Mouse (Mus musculus) bone marrow, adult 2 months (tissue): ENCODE data around the gene Nipsnap3a.

ENCODE experiments used
- CTCF ChIP-seq: fragments of 200-500 bp; IDR thresholded peaks from 2 replicates; pipeline ENCODE4 v1.5.1; 2011; ENCODE audit warnings: low read length, control low read depth; ENCODE audit not compliant: control insufficient read depth, insufficient read depth
- POLR2A ChIP-seq: fragments of 200-500 bp; IDR thresholded peaks from 2 replicates; pipeline ENCODE4 v1.6.1; 2011; ENCODE audit warnings: low read depth, mild to moderate bottlenecking, control low read depth, low read length, borderline replicate concordance; ENCODE audit not compliant: control insufficient read depth

GRCm38 (mm10) chr4:52949005-52949404 is 40.1 kb upstream of the Nipsnap3a start:
- TF ChIP-seq POLR2A (no peak), CTCF (no peak)
